Mouse (Mus musculus) MEL (cell line): ENCODE data around the gene Cyp27a1. TPM values are rescaled to one million over a fixed set of nuclear protein-coding genes. Genes with fewer than 3 reads are reported as not detected.

Experiments
- DNase-seq: peaks from one replicate; pipeline ENCODE4 v3.0.0; 2011; ENCODE audit warnings: low read depth, low spot score
- H3K27ac ChIP-seq: 2 replicates; pipeline ENCODE4 v1.5.1; 2012; ENCODE audit warnings: low read depth, mild to moderate bottlenecking, control low read depth, low read length, moderate library complexity; ENCODE audit not compliant: control insufficient read depth
- H3K27me3 ChIP-seq, 2 experiments: fragments of 150-350 bp in 1 of 2; sonication (generic) in 1 of 2; 2 replicates each; pipeline ENCODE4 v1.6.1; 2012; ENCODE audit warnings: low read length in 2 of 2, mild to moderate bottlenecking in 2 of 2, improper control_type of control experiment in 1 of 2, moderate library complexity in 1 of 2; ENCODE audit not compliant: insufficient read depth in 2 of 2, control insufficient read depth in 1 of 2
- H3K36me3 ChIP-seq, 2 experiments: 2 replicates each; pipeline ENCODE4 v1.6.1; 2012 to 2014; ENCODE audit warnings: low read length in 2 of 2, improper control_type of control experiment in 1 of 2, inconsistent platforms in 1 of 2, mild to moderate bottlenecking in 1 of 2; ENCODE audit not compliant: insufficient read depth in 2 of 2, control insufficient read depth in 1 of 2
- H3K4me1 ChIP-seq, 2 experiments: fragments of 150-350 bp in 1 of 2; sonication (generic) in 1 of 2; 2 replicates each; pipeline ENCODE4 v1.6.1; 2012; ENCODE audit warnings: low read length in 2 of 2, improper control_type of control experiment in 1 of 2, mild to moderate bottlenecking in 1 of 2; ENCODE audit not compliant: insufficient read depth in 2 of 2, control insufficient read depth in 1 of 2
- H3K4me3 ChIP-seq, 2 experiments: fragments of 150-350 bp in 1 of 2; sonication (generic) in 1 of 2; 2 replicates each; pipeline ENCODE4 v1.5.1; 2012; ENCODE audit warnings: low read depth in 2 of 2, low read length in 2 of 2, mild to moderate bottlenecking in 2 of 2, moderate library complexity in 2 of 2, control low read depth in 1 of 2, improper control_type of control experiment in 1 of 2; ENCODE audit not compliant: control insufficient read depth in 1 of 2, insufficient read depth in 1 of 2
- H3K79me2 ChIP-seq: 2 replicates; pipeline ENCODE4 v1.6.1; 2012; ENCODE audit warnings: mild to moderate bottlenecking, low read length, moderate library complexity; ENCODE audit not compliant: control insufficient read depth, poor library complexity, insufficient read depth
- H3K9ac ChIP-seq: 2 replicates; pipeline ENCODE4 v1.6.1; 2012; ENCODE audit warnings: low read depth, mild to moderate bottlenecking, control low read depth, low read length, moderate library complexity; ENCODE audit not compliant: control insufficient read depth, poor library complexity, severe bottlenecking
- H3K9me3 ChIP-seq: fragments of 150-350 bp; sonication (generic); replicated peaks from 2 replicates; pipeline ENCODE4 v1.6.1; 2012; ENCODE audit warnings: mild to moderate bottlenecking, low read length, improper control_type of control experiment, moderate library complexity; ENCODE audit not compliant: insufficient read depth
- CHD1 ChIP-seq: IDR thresholded peaks from 2 replicates; pipeline ENCODE4 v1.6.1; 2012; ENCODE audit warnings: low read depth, mild to moderate bottlenecking, inconsistent platforms, low read length, improper control_type of control experiment
- CHD2 ChIP-seq: IDR thresholded peaks from 2 replicates; pipeline ENCODE4 v1.6.1; 2011; ENCODE audit warnings: low read length, improper control_type of control experiment
- MAZ ChIP-seq: IDR thresholded peaks from 2 replicates; pipeline ENCODE4 v1.6.1; 2012; ENCODE audit warnings: low read depth, mild to moderate bottlenecking, inconsistent platforms, low read length, improper control_type of control experiment
- NRF1 ChIP-seq: IDR thresholded peaks from 2 replicates; pipeline ENCODE4 v1.6.1; 2014; ENCODE audit warnings: low read depth, mild to moderate bottlenecking, inconsistent platforms, low read length, improper control_type of control experiment, moderate library complexity; ENCODE audit not compliant: poor library complexity, insufficient read depth, severe bottlenecking
- POLR2A ChIP-seq, 2 experiments: IDR thresholded peaks; 2 replicates each; pipeline ENCODE4 v1.6.1; 2011 to 2012; ENCODE audit warnings: low read length in 2 of 2, mild to moderate bottlenecking in 2 of 2, control low read depth in 1 of 2, improper control_type of control experiment in 1 of 2, low read depth in 1 of 2, moderate library complexity in 1 of 2; ENCODE audit not compliant: control insufficient read depth in 1 of 2, insufficient read depth in 1 of 2, poor library complexity in 1 of 2
- POLR2AphosphoS2 ChIP-seq: IDR thresholded peaks from 2 replicates; pipeline ENCODE4 v1.6.1; 2011; ENCODE audit warnings: low read length, improper control_type of control experiment
- POLR2AphosphoS5 ChIP-seq: IDR thresholded peaks from 2 replicates; pipeline ENCODE4 v1.6.1; 2012; ENCODE audit warnings: low read depth, borderline replicate concordance, mild to moderate bottlenecking, inconsistent platforms, low read length, moderate library complexity, mixed read lengths
- SIN3A ChIP-seq: IDR thresholded peaks from 2 replicates; pipeline ENCODE4 v1.6.1; 2012; ENCODE audit warnings: low read length, improper control_type of control experiment, inconsistent platforms
- TBP ChIP-seq: IDR thresholded peaks from 2 replicates; pipeline ENCODE4 v1.8.0; 2011; ENCODE audit warnings: low read depth, low read length, improper control_type of control experiment
- UBTF ChIP-seq: IDR thresholded peaks from 2 replicates; pipeline ENCODE4 v1.6.1; 2012; ENCODE audit warnings: low read depth, mild to moderate bottlenecking, inconsistent platforms, low read length, improper control_type of control experiment, moderate library complexity, borderline replicate concordance; ENCODE audit not compliant: insufficient read depth
- USF1 ChIP-seq: IDR thresholded peaks from 2 replicates; pipeline ENCODE4 v1.6.1; 2014; ENCODE audit warnings: low read depth, mild to moderate bottlenecking, inconsistent platforms, low read length, improper control_type of control experiment, moderate library complexity
- ZC3H11A ChIP-seq: IDR thresholded peaks from 2 replicates; pipeline ENCODE4 v1.6.1; 2012; ENCODE audit warnings: low read depth, mild to moderate bottlenecking, inconsistent platforms, low read length, improper control_type of control experiment
- ZMIZ1 ChIP-seq: IDR thresholded peaks from 2 replicates; pipeline ENCODE4 v1.6.1; 2012; ENCODE audit warnings: low read depth, mild to moderate bottlenecking, inconsistent platforms, low read length, improper control_type of control experiment, moderate library complexity
- polyA plus RNA-seq, 2 experiments: library from polyadenylated mRNA; stranded (reverse) in 1 of 2; unstranded in 1 of 2; fragments of >175 nt in 1 of 2; fragments of >200 nt in 1 of 2; gene quantifications; 2 replicates each; pipeline versions ENCODE4 v1.2.1 to v1.2.4; 2012; ENCODE audit warnings: low replicate concordance in 2 of 2, low read depth in 1 of 2; ENCODE audit not compliant: insufficient read length in 2 of 2, insufficient read depth in 1 of 2, missing spikeins in 1 of 2
- total RNA-seq: library from RNA; depleted of rRNA; stranded (reverse); fragments of 300-350 nt; gene quantifications from 2 replicates; pipeline ENCODE4 v1.2.3, GENCODE M21; 2012

The Cyp27a1 gene
- total and polyA plus RNA-seq, 3 experiments: not detected

DNA sequence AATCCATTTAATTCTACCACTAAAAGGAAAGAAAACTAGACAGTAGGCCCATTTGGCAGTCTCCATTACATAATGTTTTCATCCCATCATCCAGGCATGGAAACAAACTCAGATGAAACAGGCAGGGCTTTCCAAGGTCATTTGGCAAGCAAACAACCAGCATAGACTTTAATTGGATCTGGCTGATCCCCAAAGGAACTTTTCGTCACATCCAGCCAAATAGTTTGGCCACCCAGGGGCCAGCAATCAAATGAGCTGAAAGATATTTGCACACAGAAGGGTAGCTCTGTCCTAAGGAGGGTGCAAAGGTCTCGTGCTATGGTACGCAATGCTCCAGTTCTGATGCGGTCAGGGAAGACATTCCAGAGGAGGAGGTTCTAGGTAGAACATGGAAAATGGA lies 37.3 kb downstream of the Cyp27a1 start:
- peaks cover 3 to 7% of the 10 kb centered on the region in 2 experiments for H3K27me3 ChIP-seq
- no peaks in the 10 kb centered on the region for H3K4me1 ChIP-seq
- no peak for TF ChIP-seq CHD2
- TF ChIP-seq MAZ: no peak
- no peak overlapping the region for H3K9ac ChIP-seq
- DNase-seq: no peak
- H3K27ac ChIP-seq: no peak overlapping the region
- no peaks in the 10 kb centered on the region for H3K9me3 ChIP-seq
- no peaks in the 10 kb centered on the region for H3K79me2 ChIP-seq
- no peaks in the 10 kb centered on the region for H3K36me3 ChIP-seq
- H3K4me3 ChIP-seq: no peak overlapping the region

DNA sequence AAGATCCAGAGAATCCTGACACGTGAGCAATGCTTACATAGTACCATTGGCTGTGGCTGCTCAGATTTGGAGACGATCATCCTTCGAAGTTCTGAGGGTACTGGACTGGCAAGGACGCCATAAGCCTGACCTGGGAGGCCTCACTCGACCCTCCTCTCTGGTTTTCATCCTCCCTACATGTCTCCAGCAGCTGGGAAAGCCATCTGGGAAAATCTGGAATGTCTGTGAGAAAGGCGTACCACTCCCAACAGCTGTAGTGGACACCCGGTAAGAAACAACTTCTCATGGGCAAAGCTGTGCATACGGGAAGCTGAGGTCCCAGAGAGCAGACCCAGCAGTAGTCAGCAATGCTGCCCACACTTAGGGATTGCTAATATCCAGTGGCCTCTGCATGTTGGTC lies 38.8 kb downstream of the Cyp27a1 start:
- H3K9ac ChIP-seq: no peak overlapping the region
- H3K4me3 ChIP-seq: no peak overlapping the region
- no peak overlapping the region for H3K27ac ChIP-seq
- TF ChIP-seq POLR2AphosphoS5: no peak
- TF ChIP-seq NRF1: no peak
- no peak for TF ChIP-seq MAZ
- no peak for TF ChIP-seq UBTF
- no peak for TF ChIP-seq POLR2A (IDR thresholded peaks at IDR 0.05; ENCODE audit: control insufficient read depth in 1 of 2, insufficient read depth in 1 of 2, low read depth in 1 of 2, low read length in 2 of 2, poor library complexity in 1 of 2)
- no peak for TF ChIP-seq TBP
- TF ChIP-seq POLR2AphosphoS2: no peak
- no peak for TF ChIP-seq SIN3A
- no peak for TF ChIP-seq CHD1
- no peak for TF ChIP-seq ZC3H11A
- H3K4me1 ChIP-seq: no peaks in the 10 kb centered on the region
- H3K27me3 ChIP-seq: peaks cover 0 to 2% of the 10 kb centered on the region in 2 experiments; a peak in 2 of 4 replicates
- no peaks in the 10 kb centered on the region for H3K79me2 ChIP-seq
- H3K36me3 ChIP-seq: no peaks in the 10 kb centered on the region
- DNase-seq: no peak
- H3K9me3 ChIP-seq: no peaks in the 10 kb centered on the region

DNA sequence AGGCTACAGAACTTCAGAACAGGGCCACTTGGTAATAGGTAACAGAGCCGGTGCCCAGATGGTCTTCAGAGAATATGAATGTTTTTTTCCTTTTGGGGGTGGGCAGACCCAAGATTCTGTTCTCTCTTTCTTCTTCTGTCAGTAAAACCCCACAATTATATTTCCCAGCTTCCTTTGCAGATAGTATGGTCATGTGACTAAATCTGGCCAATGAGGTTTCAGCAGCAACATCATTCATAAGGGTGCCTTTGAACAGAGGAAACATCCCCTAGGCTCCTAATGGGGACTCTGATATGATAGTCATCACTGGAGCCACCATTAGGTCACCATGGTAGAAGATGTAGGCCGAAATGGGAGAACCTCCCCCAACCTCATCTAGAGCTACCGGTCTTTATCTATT lies 39.5 kb downstream of the Cyp27a1 start:
- Histone ChIP-seq H3K9ac (no peak overlapping the region), H3K79me2 (no peaks in the 10 kb centered on the region), H3K36me3 (no peaks in the 10 kb centered on the region), H3K4me1 (no peaks in the 10 kb centered on the region), H3K9me3 (no peaks in the 10 kb centered on the region), H3K27me3 (no peaks in the 10 kb centered on the region; a peak in 1 of 4 replicates), H3K4me3 (no peak overlapping the region), H3K27ac (no peak overlapping the region)
- TF ChIP-seq USF1 (peak; percentile 46; the same call in 1 of the 2 replicates), ZMIZ1 (no peak)
- DNase-seq: no peak
